Mouse (Mus musculus): Measurements from ENCODE around the gene Arhgap25.

DNA sequence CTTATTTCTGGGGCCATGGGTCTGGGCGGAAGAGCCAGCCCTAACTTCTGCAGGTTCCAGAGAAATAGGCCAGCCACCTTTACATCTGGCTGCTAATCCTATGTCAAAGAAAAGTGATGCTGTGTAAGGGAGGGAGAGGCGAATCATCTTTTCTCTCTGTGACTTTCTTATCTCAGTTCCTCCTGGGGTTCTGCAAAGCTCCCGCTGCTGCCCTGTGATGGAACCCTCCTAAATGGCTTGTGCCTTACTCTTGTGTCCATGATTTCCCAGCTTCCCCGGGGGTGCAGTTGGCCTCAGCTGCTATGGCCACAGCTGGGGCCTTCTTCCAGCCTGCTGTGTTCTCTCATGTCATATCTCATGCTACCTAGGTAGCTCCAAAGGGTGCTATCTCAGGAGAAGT, 5.7 kb downstream of the Arhgap25 start:
- TF ChIP-seq CTCF (IDR thresholded peaks at IDR 0.05; ENCODE audit: extremely low read depth, insufficient read length, insufficient replicate concordance, low read depth, low read length) (no peak), POLR2A (IDR thresholded peaks at IDR 0.05; ENCODE audit: low read depth, low read length) (no peak)
